8 mouse cellular contexts compared by ENCODE assay signal in genomic region chr12:33027093-33027492, GRCm38 (mm10).
DNase-seq lines count a peak whose midpoint lies in the region; ATAC-seq lines count a peak whose summit lies in the region.

No protein-coding gene starts in this region.

- peak overlapping the region; percentile 29 for H3K4me2 ChIP-seq in hindbrain, embryonic 15.5 days

- H3K9ac ChIP-seq in hindbrain, embryonic 15.5 days: no peak overlapping the region

- 3% methylated on average over 10 of the region's 10 CpGs for WGBS in hindbrain, embryonic 15.5 days

- no peak overlapping the region for H3K4me3 ChIP-seq in hindbrain, embryonic 15.5 days

- H3K27me3 ChIP-seq in hindbrain, embryonic 15.5 days: 0 out of 2 replicates have a peak, but pooled peaks cover 3% of the 10 kb centered on the region

- no peak overlapping the region for H3K27ac ChIP-seq in hindbrain, embryonic 15.5 days (replicated peaks)

- ATAC-seq in hindbrain, embryonic 15.5 days (ENCODE audit: low FRiP score, low read depth): peak; percentile 76
- peak; percentile 92 for ATAC-seq in megakaryocyte, adult 5-6 weeks (ENCODE audit: poor library complexity, severe bottlenecking)

- H3K4me1 ChIP-seq in hindbrain, embryonic 15.5 days (replicated peaks): peaks cover 15% of the 10 kb centered on the region

- H3K36me3 ChIP-seq in hindbrain, embryonic 15.5 days: no peaks in the 10 kb centered on the region

- peak; percentile 96 for DNase-seq in adipocyte (ENCODE audit: low spot score)
- DNase-seq in cerebellum, postnatal 36 days: peak; percentile 66 to 74
- DNase-seq in gastrocnemius, adult 18-20 months (ENCODE audit: low spot score): peak; percentile 91
- peak; percentile 61 to 76 for DNase-seq in layer of hippocampus, postnatal 25 days (ENCODE audit: extremely low spot score in 1 of 2, low spot score in 1 of 2)
- DNase-seq in right cerebral cortex, postnatal 10 days (ENCODE audit: low spot score in 2 of 2): peak; percentile 80 to 86
- peak; percentile 52 for DNase-seq in yolk sac, embryonic 10.5 days (ENCODE audit: low spot score)

- H3K9me3 ChIP-seq in hindbrain, embryonic 15.5 days: no peaks in the 10 kb centered on the region
